Mouse (Mus musculus): Measurements from ENCODE around the gene Psmc3ip.
"Not testable (repeated sequence)": the region's sequence is repeated elsewhere in the genome, so short reads cannot be mapped to it uniquely, and the experiment has no call there.

Gene Psmc3ip

DNA sequence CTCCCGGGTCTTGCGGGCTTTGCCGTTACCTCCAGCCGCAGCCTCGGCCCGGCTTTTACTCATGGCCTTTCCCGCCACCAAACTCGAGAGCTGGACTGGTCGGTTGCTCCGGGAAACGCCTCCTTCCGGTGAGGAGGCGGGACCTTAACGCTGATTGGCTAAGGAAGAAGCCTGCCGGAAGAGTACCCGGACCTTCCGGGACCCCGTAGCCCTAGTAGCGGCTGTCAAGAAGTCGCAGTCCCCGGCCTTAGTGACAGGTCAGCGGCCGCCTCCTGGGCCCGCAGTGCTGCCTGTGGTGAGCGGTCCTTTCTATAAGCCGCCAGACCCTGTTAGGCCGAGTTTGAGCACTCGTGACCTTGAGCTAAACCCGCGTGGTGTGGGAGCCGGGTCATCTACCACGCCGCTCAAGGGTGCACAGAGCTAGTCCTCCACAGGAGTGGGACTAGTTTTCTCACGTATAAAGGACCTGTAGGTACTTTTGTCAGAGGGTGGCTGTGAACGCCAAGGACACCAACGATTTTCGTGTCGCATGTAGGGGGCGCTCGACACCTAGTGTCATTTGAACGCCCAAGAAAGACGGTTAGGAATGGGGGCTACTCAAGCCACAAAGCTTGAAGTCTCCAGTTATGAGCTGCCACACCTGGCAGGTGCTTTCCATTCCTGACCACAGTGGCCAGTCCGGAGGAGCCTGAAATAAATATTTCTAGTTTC lies at the start of gene Psmc3ip:
Gene Psmc3ip, minus strand, starts transcription at position 123 of the 711 bp plus-strand sequence.
- CTCF ChIA-PET: interaction anchor here (1.2 to 2.8 kb wide), 3 partner anchors 19 to 81 kb away, joined by 4 to 15 read pairs (median 4); partner anchors contain the start of gene Ccr10

DNA sequence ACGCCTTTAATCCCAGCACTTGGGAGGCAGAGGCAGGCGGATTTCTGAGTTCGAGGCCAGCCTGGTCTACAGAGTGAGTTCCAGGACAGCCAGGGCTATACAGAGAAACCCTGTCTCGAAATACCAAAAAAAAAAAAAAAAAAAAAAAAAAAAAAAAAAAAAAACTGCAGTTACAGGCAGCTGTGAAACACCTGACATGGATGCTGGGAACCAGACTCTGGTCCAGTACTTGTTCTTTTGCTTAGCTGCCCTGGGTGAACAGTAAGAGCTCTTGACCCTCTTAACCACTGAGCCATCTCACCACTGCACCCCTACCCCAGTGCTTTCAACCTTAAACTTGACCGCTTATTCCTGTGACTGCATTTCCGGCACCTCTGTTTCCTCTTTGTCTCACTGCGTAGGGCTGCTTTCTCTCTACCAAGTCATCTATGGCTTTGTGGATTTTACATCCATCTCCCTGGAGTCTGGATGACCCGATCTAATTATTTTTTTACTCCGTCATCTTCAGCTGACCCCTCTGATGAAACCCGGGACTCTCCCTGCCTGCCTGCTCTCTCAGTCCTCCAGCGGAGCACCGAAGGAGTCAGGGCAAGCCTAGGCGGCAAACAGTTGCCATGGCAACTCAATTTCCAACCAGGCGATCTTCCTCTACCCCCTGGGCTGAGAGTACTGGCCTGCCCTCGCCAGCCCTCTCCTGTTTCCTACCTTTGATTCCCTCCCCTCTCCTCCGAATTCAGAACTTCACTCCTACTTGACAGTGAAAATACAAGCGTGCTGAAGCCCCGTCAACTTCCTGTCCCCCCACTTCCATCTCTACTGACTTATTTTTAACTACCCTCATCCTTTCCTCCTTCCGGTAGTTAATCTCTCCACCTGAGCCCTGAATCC lies 48.3 kb upstream of the Psmc3ip start:
- CTCF ChIA-PET: interaction anchor here (0.6 to 0.7 kb wide), 3 partner anchors 68 to 1102 kb away, joined by 3 to 10 read pairs (median 8); no protein-coding TSS in a partner anchor

DNA sequence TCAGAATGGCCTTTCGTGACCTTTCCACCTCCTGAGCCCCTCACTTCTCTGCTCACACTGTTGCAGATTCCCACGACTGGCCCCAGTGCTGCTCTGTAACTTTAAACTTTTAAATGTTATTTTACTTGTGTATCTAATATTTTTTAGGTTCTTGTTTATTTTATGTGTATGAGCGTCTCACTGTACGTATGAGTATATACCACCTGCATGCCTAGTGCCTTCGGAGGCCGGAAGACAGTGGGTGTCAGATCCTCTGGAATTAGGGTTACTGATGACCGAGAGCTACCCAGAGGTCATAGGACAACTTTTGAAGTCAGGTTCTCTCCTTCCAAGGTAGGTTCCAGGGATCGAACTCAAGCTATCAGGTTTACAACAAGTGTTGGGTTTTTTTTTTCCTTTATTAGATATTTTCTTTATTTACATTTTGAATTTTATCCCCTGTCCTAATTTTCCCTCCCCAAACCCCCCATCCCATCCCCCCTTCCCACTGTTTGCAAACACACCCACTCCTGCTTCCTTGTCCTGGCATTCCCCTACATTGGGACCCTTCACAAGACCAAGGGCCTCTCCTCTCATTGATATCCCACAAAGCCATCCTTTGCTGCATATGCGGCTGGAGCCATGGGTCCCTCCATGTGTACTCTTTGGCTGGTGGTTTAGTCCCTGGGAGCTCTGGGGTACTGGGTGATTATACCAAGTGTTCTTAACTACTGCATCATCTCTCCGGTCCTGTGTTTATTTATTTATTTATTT lies 47.2 kb upstream of the Psmc3ip start:
- CTCF ChIA-PET: interaction anchor here (0.6 to 0.7 kb wide), 2 partner anchors 40 to 742 kb away, joined by 3 to 4 read pairs; no protein-coding TSS in a partner anchor

DNA sequence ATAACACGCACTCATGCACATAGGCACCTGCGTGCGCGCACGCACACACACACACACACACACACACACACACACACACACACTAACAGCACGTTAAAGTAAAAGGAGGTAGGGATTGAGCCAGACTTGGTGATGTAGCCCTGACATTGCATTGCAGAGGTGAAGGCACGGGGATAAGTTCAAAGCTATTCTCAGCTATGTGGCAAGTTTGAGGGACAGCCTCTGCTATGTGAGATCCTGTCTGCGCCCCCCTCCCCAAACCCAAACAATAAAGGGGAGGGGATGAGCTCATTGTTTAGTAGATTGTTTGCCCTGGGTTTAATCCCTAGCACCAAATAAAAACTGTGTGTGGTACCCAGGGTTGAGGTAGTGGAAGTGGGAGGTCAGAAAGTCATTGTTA lies 45.9 kb upstream of the Psmc3ip start:
- CTCF ChIA-PET: no interaction called here

DNA sequence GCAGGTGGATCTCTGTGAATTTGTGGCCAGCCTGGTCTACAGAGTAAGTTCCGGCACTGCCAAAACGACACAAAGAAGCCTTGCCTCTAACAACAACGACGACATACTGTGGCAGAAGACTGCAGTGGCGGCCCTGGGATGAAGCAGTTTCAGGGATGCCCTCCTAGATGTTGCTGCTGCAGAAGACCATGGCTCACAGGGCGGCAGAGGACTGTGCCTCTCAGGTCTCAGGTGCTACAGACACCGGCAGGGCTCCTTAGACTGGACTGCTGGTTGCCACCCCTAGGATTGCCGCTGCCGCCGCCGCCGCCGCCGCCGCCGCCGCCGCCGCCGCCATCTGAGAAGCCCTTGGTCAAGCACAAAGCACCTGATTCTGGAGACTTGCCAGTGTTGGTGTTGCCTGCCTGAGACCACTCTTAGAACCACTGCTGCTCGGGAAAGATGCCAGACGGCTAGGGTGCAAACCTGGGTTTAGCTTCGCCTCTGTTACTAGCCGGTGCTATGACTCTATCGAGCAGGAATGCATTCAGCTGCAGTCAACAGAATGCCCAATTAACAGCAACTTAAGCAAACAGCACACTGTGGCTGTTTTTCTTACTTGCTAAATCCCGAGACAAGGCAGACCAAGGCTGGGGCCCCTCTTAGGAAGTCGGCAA lies 45.1 kb upstream of the Psmc3ip start:
- CTCF ChIA-PET: no interaction called here

DNA sequence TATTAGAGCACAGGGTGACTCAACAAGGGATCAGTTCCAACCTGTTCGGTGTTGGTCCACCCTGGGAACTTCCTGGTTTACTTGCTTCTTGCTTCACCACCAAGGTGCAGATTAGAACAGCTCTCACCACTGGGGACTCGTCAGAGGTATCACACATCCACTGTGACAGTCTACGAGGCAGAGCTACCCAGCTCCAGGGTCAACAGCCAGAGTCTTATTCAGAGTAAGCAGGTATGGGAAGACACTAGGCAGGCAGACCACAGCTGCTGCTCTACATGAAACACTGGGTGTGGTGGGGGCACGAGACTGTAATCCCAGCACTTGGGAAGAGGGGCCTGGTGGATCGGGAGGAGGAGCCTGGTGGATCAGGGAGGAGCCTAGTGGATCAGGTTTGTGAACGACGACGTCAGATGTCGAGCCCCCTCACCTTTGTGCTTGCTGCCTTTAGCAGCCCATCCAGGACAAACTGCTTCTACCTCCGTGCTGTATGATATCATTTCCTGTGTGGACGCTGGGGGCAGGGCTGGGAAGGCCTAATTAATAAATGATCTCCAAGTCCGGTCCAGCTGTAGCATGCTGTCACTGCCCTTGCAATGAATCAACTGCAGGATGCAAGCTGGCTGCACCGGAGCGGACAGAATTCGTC lies 43.4 kb upstream of the Psmc3ip start:
- CTCF ChIA-PET: interaction anchor here (0.6 to 0.7 kb wide), 2 partner anchors 9 to 36 kb away, joined by 3 to 4 read pairs; no protein-coding TSS in a partner anchor

DNA sequence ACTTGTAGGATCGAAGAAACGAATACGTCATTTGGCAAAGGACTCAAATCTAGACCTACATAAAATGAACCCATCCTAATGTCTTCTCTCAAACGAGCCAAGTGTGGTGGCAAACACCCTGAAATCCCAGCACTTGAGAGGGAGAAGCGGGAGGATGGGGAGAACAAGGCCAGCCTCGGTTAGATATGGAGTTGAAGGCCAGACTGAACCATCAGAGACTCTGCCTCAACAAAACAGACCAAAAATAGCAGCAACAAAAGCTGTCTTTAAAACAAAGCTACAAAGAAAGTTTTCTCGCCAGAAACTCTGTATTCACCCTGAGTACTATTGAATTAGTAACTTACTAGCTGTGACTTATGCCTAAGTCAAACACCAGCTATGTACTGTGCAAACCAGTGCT lies 41.8 kb upstream of the Psmc3ip start:
- CTCF ChIA-PET: no interaction called here

DNA sequence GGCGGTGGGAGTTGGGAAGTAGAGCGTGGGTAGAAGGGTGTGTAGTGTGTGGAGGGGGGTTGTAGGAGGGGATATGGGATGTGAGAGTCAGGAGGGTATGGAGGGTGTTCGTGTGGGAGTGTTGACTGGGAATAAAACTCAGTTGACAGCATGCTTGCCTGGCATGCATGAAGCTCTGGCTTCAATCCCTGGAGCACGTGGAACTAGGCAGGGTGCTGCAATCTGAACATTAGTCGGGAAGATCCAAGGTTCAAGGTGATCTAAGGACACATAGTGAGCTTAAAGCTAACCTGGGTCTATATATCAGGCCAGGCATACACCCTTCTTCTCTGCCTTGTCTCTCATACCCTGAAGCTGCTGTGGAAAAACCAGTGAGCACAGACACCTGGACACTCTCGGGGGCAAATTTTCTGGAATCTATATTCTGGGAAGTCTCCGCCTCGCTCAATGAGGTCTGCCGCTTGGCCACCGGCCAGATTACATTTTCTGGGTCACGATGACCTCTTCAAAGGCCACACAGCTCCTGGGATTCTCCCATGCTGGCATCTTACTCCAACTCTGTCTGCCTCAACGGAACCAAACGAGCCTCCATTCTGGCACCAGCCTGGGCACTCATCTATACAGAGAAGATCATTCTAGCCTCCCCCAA lies 39.1 kb upstream of the Psmc3ip start:
- CTCF ChIA-PET: interaction anchor here (0.6 kb wide), 2 partner anchors 47 to 676 kb away, joined by 4 to 6 read pairs; no protein-coding TSS in a partner anchor

DNA sequence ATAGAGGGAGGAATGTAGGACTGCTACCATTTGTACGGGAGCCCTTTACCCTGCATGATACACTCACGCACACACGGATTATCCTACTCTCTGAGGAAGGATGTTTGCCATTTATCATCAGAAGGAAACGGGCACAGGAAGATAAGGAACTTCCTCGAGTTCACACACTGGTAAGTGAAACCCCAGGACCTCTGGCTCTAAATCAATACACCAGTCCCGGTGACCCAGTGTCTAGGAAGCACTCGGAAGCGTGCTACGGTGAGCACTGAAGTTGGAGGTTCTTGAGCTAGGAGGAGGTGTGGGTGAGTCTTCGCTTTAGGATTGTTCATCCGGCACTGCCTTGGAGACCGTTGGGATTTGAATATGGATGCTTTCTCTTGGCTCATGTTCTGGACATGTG lies 37.8 kb upstream of the Psmc3ip start:
- CTCF ChIA-PET: interaction anchor here (0.7 kb wide), 1 partner anchor 747 kb away, joined by 3 read pairs; no protein-coding TSS in a partner anchor

DNA sequence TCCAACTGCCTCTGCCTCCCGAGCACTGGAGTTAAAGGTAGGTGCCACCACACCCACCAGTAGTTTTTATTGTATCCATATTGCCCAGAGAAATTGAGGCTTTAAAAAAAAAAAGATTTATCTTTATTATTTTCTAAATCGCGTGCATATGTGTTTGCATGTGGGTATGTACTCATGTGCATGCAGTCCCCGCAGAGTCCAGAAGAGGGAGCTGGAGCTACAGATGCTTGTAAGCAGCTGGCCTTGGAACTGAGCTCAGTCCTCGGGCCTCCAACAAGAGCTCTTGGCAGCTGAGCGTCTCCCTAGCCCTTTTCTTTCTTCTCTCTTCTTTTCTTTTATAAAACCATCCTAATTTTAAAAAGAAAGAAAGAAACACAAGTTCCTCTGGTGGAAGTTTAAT lies 36.5 kb upstream of the Psmc3ip start:
- CTCF ChIA-PET: interaction anchor here (0.7 kb wide), 1 partner anchor 45 kb away, joined by 4 read pairs; no protein-coding TSS in a partner anchor

DNA sequence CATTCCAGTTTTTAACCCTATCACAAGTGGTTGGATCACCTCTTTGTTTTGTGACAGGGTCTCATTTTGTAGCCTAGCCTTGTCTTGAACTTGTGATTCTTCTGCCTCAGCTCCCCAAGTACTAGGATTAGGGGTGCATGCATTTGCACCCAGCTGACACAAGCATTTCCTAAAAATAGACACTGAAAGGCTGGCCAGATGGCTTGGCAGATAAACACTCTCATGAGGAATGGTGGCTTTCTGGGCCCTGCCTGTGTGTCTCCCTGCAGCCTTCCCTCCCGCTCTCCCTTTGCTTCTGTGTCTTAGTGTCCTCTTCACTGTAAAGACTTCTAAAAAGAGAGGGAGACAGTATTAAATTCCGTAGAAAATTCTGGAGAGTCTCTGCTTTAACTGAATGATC lies 36.0 kb upstream of the Psmc3ip start:
- CTCF ChIA-PET: interaction anchor here (0.7 kb wide), 1 partner anchor 45 kb away, joined by 4 read pairs; no protein-coding TSS in a partner anchor

DNA sequence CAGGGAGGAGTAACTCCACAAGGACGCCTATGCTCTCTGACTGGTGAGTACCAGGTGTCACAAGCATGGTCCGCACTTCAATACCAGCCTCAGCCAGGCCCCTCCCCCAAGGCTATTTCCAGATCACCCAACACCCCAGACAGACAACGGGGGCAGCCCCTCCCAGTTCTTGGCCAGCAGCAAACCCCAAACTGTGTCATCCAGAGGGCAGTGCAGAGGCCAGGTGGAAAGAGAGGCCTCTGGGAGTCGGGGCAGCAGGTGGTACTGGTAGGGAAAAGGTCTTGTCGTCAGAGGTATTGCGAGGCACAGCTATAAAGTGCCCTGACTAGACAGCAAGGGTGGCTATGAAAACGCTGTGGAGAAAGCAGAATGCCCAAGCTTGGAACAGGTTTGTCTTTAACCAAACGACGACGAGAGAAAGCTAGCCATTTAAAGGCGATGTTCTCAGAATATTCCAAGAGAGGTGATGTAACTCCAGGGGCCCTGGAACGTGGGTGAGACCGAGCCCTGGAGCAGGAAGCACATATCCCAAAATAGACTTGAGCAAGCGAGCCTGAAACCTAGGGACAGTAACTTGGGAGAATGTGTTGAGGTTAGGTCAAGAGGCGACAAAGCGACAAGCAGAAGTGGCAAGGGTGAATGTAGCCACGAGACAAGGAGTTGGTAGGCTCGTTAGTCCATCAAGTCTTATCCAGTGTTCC lies 35.0 kb upstream of the Psmc3ip start:
- CTCF ChIA-PET: no interaction called here

DNA sequence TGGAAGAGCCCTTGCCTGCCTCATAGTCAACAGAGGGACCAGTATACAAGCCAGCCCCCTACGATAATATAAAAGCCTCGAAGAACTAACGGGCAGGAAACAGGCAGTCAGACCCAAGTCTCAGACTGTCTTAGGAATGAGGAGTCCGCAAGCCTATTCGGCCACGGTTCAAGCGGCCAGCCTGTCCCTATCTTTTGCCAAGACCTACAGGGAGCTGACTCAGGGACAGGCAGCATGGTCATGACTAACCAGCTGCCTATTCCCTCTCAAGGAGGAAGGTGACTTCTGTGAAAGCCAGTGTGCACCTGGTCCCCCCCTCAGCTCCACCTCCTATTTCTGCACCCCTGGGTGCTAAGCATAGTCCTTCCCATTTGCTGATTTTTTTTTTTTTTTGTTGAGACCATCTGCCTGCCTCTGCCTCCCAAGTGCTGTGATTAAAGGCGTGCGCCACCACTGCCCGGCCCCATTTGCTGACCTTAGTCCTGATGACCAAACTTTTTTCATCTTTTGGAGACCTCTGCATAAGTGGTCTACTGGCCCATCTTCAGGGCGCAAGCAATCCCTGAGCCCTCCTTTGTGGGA lies 33.9 kb upstream of the Psmc3ip start:
- CTCF ChIA-PET: interaction anchor here (0.7 kb wide), 1 partner anchor 9 kb away, joined by 6 read pairs; the partner anchor contains the start of genes Retreg3 and Tubg1

DNA sequence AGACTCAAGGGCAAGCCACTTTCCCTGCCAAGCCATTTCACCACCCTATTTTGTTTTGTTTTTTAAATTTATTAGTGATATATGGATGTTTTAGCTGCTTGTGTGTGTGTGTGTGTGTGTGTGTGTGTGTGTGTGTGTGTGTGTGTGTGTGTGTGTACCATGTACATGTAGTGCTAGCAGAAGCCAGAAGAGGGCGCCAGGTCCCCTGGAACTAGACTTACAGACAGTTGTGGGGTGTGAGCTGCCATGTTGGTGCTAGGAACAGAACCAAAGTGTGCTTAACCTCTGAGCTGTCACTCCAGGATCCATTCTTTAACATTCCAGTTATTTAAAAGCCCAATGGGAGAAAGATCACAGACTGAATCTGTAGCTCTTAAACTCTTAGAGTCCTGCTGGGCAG lies 31.8 kb upstream of the Psmc3ip start:
- CTCF ChIA-PET: interaction anchor here (0.6 kb wide), 1 partner anchor 28 kb away, joined by 21 read pairs; no protein-coding TSS in a partner anchor

DNA sequence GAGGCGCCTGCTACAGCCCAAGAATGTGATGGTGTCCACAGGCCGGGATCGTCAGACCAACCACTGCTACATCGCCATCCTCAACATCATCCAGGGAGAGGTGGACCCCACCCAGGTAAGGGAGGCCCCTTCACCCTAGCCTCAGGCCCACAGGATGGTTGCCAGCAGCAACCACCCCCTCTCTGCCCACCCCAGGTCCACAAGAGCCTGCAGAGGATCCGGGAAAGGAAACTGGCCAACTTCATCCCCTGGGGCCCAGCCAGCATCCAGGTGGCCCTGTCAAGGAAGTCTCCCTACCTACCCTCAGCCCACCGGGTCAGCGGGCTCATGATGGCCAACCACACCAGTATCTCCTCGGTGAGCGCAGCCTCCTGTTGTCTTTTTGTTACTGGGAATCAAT lies 29.8 kb upstream of the Psmc3ip start:
- CTCF ChIA-PET: not testable (repeated sequence)

DNA sequence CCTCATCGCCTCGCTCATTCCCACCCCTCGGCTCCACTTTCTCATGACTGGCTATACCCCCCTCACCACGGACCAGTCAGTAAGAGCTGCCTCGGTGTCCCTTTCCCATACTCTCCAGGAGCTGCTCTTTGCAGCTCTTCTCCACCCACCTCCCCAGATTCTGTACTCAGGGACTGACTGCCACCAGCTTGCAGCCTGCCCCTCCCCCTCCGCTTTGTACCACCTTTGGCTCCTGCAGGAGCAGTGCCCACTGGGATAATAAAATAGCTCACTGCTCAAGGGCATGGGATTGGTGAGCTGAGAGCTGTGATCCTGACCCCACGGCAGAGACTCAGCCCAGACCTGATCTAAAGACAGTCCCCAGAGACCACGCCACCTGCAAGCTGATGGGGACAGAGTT lies 29.3 kb upstream of the Psmc3ip start:
- CTCF ChIA-PET: not testable (repeated sequence)

DNA sequence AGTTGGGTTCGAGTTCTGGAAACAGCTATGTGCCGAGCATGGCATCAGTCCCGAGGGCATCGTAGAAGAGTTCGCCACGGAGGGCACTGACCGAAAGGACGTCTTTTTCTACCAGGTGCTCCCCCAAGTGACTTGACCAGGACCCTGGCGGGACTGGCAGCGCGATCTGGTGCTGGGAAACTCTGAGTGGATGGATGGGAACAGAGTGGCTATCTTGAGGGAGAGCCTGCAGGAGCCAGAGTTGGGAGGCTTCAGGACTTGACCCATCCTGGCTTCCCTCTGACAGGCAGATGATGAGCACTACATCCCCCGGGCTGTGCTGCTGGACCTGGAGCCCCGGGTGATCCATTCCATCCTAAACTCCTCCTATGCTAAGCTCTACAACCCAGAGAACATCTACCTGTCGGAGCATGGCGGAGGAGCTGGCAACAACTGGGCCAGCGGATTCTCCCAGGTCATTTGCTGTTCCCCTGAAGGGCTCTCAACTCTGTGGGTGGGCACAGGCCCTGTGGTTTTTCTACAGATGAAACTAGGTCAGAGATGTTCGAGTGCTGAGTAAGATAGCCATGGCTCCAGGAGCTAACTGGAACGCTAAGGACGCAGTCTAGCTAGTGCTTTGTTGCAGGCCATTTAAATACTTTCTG lies 25.4 kb upstream of the Psmc3ip start:
- CTCF ChIA-PET: interaction anchor here (0.7 kb wide), 1 partner anchor 30 kb away, joined by 4 read pairs; no protein-coding TSS in a partner anchor
